Mouse (Mus musculus) gastrocnemius, adult 8-10 months (tissue): Measurements from ENCODE around the gene Osm. TPM values are rescaled to one million over a fixed set of nuclear protein-coding genes. Genes with fewer than 3 reads are reported as not detected.

ENCODE experiments used
- DNase-seq, 2 experiments: peaks; one replicate each; pipeline ENCODE4 v3.0.0; 2022; ENCODE audit warnings: low spot score in 2 of 2
- total RNA-seq, 4 experiments: library from RNA; stranded (reverse); gene quantifications; 2 replicates each; pipeline ENCODE4 v1.2.4; 2022

Gene Osm
- total RNA-seq, 4 experiments from 2014 or later, result not detected

DNA sequence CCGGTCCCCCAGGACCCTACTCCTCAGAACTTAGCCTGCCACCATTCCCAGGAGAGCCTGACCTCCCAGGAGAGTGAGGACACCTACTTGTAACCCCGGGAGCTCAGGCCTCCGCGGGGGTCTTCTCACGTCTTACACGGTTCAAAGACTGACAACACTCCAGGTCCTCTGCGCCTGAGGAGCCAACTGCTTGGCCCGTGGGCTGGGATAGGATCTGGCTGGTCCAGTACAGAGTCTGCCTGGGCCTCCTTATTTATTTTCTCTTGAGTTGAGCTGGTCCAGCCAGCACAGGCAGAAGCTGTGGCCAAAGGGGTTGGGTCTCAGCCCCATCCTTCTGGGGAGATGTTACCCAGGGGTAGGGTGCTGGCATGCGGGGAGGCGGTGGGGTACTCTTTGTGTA, 21.2 kb upstream of the Osm start:
- no peak for DNase-seq

DNA sequence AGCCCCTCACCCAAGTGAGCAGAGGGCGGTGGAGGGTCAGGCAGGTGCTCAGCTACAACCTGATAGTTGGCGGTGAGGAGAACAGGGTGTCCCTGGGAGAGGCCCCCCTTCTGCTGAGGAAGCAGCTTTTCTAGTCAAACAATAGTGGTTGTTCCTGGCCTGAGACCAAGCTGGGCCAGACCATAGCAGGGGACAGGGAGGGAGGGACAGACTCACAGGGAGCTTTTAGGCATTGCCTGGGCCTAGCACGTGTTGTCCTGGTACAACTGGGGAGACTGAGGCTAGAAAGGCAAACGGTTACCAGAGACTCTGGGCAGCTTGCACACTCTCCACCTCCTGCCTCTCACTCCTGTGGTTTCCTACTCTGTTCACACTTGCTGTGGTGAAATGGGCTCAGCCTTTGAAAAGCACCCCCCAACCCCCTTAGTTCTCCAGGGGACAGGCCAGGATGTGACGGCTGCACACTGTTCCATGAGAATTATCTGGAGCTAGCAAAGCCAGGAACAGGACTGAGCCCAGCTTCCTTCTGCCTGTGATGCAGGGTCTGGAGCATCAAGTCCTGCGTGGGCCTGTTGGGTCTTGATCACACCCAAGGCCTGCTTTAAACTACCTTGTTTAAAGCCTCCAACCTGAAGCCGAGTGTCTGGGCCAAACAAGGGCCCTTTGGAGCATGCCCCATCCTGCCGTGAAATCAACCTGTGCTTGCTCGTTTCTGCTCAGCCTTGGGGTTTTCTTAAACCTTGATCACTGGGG, 19.8 kb upstream of the Osm start:
- DNase-seq, result no peak

DNA sequence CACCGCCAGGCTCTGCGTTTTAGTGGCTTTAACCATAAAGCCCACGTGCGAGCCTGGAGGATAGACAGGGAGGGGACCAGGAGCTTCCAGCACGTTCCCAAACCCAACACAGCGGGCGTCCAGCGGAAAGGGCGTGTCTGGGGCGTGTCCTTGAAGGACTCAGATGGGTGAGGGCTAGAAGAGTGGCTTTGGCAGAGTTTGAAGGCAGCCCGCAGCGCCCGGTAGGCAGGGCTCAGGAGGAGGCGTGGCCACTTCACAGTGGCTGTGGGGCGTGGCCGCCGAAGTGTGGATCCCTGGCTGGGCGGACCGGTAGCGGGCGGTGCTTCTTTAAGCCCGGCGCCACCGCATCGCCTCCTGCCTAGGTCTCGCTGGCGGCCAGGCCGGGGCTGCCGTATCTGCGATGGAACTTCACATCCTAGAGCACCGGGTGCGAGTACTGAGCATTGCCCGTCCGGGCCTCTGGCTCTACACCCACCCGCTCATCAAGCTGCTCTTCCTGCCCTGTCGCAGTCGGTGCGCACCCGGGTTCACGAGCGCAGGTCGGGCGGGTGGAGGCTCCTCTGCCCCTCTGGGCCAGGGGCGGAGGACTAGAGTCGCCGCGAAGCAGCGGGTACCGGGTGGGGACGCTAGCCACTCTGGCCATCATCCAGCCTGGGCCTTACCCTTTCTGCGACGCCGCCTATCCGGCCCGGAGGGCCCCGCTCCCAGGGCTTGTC, 18.1 kb upstream of the Osm start, which contains the start of gene Castor1:
TSS of gene Castor1 (plus strand) at position 312 of the 716 bp plus-strand sequence.
- DNase-seq, result peak; percentile 84 to 90

DNA sequence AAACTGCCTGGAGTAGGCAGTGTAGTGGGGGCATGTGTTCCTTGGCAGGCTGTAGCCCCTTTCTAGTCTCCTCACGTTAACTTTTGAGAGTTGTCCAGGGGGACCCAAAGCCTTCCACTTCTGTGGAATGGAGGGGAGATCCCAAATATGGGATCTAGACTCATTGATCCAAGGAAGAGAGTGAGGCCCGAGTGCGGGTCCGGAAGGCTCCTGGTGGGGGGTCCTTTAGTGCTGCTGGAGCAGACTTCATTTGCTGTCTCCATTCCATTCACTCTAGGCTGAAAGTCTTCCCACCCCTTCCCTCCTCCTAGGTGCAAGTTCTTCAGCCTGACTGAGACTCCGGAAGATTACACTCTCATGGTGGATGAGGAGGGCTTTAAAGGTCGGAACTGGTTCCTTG, 17.6 kb upstream of the Osm start:
- DNase-seq, result no peak

DNA sequence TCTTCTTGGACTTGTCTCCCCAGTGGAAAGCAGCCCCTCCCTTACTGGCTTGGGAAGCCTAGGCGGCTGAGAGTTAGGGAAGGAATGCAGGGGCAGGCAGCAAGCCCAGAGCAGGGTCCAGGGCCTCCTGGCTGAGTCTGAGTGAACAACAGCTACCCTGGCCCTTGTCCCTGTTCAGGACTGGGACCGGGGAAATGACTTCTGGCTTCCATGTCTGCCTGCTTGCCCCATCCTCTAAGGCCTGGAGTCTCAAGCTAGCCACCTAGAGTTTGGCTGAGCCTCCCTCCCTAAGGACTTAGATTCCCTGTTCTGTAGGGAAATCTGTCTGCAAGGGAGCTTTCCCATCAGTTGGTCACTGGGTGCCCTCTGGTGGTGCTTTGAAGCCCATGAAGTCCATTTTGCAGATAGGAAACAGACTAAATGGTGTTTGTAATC, 16.9 kb upstream of the Osm start:
- DNase-seq, result peak; percentile 65 to 68

DNA sequence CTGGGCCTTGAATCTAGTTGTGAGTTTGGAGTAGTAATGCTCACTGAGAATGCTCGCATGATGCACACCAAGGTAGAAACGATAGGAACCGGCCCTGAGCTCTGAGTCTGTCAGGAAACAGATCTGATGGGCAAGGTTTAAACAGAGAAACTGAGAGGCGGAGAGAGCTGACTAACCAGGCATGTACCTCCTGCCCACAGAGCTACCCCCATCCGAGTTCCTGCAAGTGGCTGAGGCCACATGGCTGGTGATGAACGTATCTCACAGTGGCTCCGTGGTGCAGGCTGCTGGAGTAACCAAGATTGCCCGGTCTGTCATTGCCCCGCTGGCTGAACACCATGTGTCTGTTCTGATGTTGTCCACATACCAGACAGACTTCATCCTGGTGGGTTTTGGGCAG, 16.3 kb upstream of the Osm start:
- DNase-seq, result no peak

DNA sequence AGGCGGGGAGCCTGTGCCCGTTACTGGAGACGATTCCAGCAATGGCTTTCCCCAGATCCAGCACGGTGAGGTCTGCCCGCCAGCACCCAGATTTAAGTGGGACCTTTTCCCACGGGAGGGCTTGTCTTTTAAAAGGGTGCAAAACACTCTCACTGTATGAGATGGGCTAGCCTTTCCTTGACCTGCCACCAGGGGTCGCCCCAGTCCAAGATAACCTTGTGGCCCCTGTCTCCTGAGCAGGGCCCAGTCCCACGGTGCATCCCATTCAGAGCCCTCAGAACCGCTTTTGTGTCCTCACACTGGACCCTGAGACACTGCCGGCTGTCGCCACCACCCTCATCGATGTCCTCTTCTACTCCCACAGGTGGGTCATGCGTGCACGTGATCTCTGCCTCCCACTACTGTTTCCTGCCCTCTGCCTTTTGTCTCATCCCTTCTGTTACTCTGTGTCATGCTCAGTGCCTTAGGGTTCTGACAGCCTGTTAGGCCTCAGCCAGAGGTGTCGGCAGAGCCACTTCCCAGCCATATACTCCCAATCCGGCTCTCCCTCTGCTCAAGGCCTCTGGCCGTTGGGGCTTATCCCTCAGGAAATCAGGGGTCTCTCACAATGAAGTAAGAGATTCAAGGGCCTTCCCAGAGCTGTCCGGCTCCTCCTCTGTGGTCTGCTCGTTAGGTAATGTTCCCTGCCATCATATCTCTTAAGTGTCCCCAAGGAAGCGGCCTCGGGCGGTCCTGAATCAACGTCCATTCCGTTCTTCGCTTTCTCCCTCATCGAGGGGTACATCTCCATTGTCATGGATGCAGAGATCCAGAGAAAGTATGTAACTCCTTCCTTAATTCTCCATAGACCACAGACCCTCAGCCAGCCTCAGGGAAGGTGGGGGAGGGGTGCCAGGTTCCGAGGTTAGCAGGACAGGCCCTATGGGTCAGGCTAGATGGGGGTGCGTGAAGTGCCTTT, 15.5 kb upstream of the Osm start:
- peak; percentile 67 to 70 for DNase-seq

DNA sequence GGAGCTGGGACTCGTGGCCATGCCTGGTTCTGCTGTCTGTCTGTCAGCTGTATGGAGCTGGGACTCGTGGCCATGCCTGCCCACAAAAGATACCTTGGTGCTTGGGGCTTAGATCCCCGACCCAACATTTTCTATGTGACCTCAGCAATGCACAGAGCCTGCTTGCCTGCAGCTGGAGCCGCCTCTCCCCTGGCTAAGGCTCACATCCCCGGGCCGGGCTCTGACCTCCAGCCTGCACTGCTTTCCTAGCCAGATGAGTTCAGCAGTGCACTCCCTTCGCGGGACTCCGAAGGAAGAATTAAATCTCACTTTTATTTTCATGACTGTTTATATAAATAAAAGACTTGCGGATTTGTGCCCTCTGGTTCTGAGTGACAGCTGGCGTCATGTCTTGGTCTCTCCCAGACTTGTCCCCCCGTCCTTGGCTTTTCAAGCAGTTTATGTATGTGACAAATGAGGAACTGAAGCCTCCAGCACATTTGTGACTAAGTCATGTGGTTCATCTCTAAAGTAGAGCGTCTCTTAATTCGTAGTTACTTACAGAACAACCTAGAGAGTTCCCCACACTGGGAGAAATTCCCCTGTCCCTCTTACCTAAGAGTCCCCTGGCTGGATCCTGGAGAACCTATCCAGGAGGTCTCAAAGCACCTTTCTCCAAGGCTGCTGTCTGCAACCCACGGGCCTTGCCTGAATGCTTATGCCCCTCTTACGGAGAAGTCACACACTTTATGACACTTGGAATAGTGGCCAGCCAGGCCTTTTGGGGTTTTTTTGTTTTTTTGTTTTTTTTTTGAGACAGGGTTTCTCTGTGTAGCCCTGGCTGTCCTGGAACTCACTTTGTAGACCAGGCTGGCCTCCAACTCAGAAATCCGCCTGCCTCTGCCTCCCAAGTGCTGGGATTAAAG, 13.9 kb upstream of the Osm start:
- DNase-seq, result no peak

DNA sequence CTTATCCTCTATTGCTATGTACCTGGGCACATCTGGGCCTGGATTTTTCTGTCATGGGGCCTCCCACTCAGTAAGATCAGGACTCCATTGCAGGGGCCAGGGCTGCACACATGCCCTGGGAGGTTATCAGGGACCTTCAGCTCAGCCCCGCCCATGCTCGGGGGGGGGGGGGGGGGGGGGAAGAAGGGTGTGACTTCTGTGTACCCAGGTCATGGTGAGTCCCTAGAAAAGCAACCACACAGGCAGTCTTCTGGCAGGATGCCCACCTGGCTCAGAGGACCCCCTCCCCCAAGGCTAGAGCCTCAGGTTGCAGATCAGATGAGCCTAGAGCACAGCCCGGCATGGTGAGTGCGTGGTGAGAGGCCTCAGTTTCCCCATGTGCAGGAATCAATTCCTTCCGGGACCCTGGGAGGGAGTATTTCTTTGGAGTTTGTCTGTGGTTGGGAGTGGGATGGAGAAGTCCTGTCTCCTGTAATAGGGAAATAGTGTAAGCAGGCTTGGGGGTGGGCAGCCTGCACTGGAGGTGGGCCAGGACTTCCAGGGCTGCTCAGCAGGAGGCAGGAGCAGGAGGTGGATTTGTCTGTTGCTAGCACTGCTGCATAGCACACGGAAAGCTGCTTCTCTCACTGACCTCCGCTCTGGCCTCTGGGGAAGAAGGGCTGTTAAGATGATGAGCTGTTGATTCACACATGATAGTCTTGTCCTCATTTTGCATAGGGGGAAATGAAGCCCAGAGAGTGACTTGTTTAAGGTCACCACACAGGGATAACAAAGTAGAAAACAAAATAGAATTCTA, 12.6 kb upstream of the Osm start:
- DNase-seq, result no peak

DNA sequence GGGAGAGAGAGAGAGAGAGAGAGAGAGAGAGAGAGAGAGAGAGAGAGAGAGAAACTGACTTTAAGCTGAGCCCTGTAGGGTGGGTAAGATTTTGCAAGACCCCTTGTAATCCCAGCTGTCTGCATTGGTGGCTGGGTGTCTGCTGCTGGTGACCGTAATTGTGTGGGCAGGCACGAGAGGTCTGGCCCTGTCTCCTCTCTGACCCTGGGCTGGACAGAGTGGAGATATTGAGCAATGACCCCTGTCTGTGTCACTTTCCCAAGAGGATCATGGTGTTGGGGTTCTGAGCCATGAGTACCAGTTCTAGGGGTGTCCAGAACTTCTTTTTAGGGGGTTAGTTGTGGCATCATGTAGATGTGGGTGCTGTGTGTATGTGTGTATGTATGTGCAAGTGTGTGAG, 12.0 kb upstream of the Osm start:
- DNase-seq, result no peak

DNA sequence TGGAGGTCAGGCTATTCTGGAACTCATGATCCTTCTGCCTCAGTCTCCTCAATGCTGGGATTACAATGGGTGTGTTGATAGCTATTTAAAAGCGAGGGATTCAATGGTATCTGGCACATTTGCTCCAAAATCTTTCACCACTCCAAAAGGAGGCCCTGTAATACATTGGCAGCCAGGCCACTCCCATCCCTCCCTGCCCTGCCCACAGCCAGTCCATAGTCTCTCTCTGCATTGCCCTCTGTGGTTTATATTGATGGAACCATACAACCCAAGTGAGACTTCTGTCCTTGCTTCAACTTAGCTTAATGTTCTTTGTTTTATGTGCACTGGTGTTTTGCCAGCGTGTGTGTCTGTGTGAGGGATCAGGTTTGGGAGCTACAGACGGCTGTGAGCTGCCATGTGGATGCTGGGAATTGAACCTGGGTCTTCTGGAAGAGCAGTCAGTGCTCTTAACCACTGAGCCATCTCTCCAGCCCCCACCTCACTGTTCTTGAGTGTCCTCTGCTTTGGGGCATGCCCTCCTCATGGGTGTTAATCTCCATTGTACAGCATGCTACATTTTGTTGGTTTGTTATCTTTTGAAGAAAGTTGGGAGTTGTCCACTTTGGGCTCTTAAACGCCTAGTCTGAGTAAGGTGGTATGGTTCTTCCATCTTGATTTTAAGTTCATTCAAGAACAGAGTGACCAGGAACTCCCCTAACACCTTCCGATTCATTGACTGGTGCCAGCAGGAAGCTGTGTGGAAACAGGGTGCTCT, 9.5 kb upstream of the Osm start:
- DNase-seq, result no peak

DNA sequence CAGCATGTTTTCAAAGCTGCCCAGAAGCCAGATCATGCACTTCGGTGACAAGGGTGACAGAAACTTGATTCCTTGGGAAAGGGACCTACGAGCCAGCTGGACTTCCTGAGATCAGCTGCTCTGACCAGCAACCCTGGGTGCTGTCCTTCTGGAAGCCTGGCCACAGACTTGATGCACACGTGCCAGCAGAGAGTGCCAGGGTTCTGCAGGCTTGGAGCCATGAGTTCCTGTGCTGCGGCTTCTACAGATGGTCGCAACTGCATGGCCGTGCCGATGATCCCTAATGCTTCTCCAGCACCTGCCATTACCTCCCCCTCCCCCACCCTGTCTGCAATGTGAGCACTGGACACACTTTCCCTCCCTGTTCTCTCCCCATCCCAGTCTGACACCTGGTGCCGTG, 7.8 kb upstream of the Osm start:
- peak; percentile 36 to 67 for DNase-seq

DNA sequence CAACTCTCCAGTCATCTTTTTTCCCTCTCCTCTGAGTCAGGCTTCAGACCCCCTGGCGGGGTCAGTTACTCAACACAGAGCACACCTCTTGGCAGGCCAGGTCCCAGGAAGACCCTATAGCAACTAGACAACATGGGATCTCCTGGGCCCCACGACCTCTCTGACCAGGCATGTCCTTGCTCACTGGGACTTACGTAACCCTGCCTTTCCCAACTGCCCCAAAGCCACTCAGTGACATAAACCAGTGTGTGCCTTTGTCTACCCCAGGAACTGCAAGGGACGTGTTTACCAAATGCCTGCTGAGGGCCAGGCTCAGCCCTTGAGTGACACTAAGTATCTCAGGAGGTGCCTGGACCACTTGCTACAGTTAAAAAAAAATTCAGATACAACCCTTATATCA, 6.4 kb upstream of the Osm start:
- DNase-seq, result no peak

DNA sequence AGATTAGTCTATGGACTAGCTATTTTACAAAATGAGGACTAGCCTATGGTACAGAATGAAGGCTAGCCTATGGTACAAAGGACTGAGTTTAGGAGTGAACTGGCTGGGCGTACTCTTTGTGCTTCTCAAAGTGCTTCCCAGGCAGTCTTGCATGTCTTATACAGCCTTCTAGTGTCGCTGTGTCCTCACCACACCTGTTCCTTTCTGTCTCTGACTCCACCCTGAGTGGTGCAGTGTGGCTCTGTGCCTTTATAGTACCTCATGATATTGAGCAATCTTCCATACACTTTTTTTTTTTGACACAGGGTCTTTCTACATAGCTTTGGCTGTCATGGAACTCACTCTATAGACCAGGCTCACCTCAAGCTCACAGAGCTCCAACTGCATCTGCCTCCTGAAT, 4.8 kb upstream of the Osm start:
- DNase-seq, result no peak

DNA sequence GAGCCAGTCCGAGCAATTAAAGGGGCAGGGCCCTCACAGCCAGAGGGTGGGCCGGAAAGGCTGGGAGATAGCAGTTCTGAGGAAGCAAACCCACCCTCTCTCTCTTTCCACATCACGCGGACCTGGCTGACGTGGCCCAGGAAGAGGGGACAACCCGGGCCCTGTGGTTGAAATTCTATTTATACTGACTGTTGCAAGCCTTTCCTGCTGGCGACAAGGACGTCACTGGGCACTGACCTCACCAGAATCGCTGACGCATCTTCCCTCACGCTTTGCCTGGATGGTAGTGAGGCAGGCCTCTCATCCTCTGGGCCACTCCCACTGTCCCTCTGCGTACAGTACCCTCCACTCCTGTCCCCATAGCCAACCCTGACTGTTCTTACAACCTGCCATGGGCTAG, 3.6 kb upstream of the Osm start:
- no peak for DNase-seq

DNA sequence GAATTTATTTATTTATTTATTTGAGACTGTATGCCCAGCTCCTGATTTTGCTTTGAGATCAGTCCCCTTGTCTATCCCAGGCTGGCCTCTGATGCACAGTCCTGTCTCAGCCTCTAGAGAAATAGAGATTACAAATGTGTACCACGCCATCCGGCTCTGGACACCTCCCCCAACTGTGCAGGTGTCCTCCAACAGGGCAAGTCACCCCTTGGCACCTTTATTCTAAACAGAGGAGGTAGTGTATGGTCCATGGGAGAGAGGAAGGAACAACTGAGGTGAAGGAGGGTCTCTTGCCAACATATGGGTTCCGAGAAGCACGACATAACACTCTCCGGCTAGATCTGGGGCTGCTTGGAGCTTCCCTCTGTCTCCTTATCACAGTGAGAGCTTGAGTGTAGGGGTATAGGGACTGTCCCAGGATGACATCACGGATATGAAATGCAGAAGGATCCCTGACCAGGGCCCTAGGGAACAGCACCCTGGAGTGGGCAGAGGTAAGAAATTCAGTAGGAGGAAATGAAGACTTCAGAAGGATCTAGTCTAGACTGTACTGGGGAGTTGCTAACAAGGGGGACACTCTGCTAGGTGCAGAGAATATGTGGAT, 1.1 kb upstream of the Osm start:
- DNase-seq, result no peak

DNA sequence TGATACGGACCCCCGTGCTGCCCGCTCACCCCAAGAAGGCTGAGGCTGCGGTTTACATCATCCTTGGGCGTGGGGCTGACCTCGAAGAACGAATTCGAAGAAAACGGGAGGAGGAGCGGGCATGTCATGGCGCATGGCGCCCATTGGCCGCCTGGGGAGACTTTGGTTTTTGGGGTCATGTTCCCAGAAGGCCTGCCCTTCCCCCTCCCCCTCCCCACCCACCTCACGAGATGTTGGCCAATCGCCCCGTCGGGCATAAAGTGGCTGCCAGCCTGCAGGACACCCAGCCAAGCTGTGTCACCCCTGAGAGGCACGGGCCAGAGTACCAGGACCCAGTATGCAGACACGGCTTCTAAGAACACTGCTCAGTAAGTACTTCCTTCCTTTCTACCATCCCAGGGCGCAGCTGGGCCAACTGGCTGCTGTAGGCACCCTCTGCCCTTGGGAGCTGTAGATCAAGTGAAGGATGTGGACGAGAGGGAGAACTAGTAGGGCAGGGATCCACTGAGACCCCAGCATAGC, 387 bp downstream of the Osm start:
- no peak for DNase-seq

DNA sequence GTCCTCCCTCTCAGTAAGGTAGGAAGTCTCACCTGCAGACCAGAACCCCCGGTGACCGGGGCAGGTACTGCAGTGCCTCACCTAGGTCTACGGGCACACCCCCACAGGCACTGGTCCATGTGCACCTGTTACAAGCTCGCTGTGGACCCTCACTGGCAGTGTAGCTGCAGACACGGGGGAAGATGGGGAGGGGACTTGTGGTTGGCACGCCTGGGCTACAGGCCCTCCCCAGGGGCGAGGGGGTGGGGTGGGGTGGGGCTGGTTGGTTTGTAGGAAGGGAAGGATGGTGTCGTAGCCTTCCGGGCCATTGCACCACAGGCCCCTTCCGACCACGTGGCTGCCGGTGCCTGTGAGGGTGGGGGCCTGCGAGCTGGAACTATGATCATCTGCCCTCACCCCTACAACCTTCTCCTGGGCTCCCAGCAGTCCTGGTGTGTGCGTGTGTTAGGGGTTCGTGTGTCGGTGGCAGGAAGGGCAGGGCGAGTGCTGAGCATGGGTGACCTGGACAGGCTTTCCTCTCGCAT, 1.2 kb downstream of the Osm start:
- no peak for DNase-seq
